Comparison of ENCODE assay signal across 16 mouse cellular contexts in genomic region chr2:132717537-132717912, GRCm38 (mm10). TPM values are rescaled to one million over a fixed set of nuclear protein-coding genes. Genes with fewer than 3 reads are reported as not detected.
DNase-seq lines count a peak whose midpoint lies in the region; ATAC-seq and TF ChIP-seq lines count a peak whose summit lies in the region.
"Had no signal": no experiment of that assay in that cellular context is flagged by ENCODE, and none has a peak within 500 bp of the region (broad histone marks: within the 10 kb centered on the region; RNA-seq: fewer than 3 reads in every experiment).

No protein-coding gene starts in this region.

- no peak overlapping the region for H3K4me3 ChIP-seq in left cerebral cortex, adult 2 months
- H3K4me3 ChIP-seq in kidney, embryonic 16.5 days (ENCODE audit: low read length), result no peak overlapping the region
- H3K4me3 ChIP-seq: embryonic facial prominence, embryonic 12.5 days; forebrain, embryonic 15.5 days; heart, embryonic 13.5 days; hindbrain, embryonic 15.5 days had no signal

- H3K4me1 ChIP-seq in kidney, embryonic 16.5 days (ENCODE audit: insufficient read depth, low read length), result peaks cover 4% of the 10 kb centered on the region; the same call in 1 of the 2 replicates
- H3K4me1 ChIP-seq: embryonic facial prominence, embryonic 12.5 days had no signal

- no peak for ATAC-seq in cerebellum, adult (ENCODE audit: insufficient number of reproducible peaks, low FRiP score, low TSS enrichment)
- no peak for ATAC-seq in kidney, embryonic 16.5 days (ENCODE audit: low FRiP score, low TSS enrichment)
- ATAC-seq: forebrain, embryonic 15.5 days; intestine, embryonic 16.5 days had no signal

- 92% methylated on average over 5 of the region's 5 CpGs for WGBS in kidney, embryonic 16.5 days

- H3K9ac ChIP-seq in kidney, embryonic 16.5 days (replicated peaks; ENCODE audit: low read length), result no peak overlapping the region
- H3K9ac ChIP-seq: embryonic facial prominence, embryonic 12.5 days; forebrain, embryonic 15.5 days; heart, embryonic 13.5 days; hindbrain, embryonic 15.5 days had no signal

- no peaks in the 10 kb centered on the region for H3K27me3 ChIP-seq in kidney, embryonic 16.5 days (ENCODE audit: insufficient read depth, low read length)
- H3K27me3 ChIP-seq: embryonic facial prominence, embryonic 12.5 days; forebrain, embryonic 15.5 days; heart, embryonic 13.5 days; hindbrain, embryonic 15.5 days had no signal

- peak; percentile 42 to 47 for DNase-seq in cerebellum, adult 18-20 months
- peak; percentile 65 for DNase-seq in cerebellum, adult 9-11 months
- DNase-seq in cerebellum, postnatal 10 days, result no peak
- no peak for DNase-seq in left cerebral cortex, adult 2 months (ENCODE audit: extremely low spot score in 1 of 2, low spot score in 2 of 2)
- no peak for DNase-seq in left cerebral cortex, postnatal 4 days
- DNase-seq in brain, adult 2 months (ENCODE audit: low read depth, low spot score), result peak; percentile 91
- DNase-seq: adrenal gland, postnatal 10 days; gastrocnemius, postnatal 14 days; heart, postnatal 36 days had no signal

- intact Hi-C loops in left cerebral cortex, adult 2 months (cut with DNase I), result loop anchor here (2.0 to 5.0 kb wide), 2 partner anchors 40 to 203 kb away; no protein-coding TSS in a partner anchor
- intact Hi-C loops in left cerebral cortex, postnatal 4 days (cut with DNase I), result loop anchor here (10.0 kb wide), 1 partner anchor 67 kb away; the partner anchor contains the start of gene Chgb

- no peak; the same call in none of the 2 replicates for TF ChIP-seq CTCF in left cerebral cortex, adult 2 months (IDR thresholded peaks at IDR 0.05)

- H3K36me3 ChIP-seq in kidney, embryonic 16.5 days (ENCODE audit: insufficient read depth, low read length), result no peaks in the 10 kb centered on the region
- H3K36me3 ChIP-seq: embryonic facial prominence, embryonic 12.5 days; forebrain, embryonic 15.5 days; heart, embryonic 13.5 days; hindbrain, embryonic 15.5 days had no signal

- H3K27ac ChIP-seq in left cerebral cortex, adult 2 months, result peak overlapping the region; percentile 79
- no peak overlapping the region for H3K27ac ChIP-seq in kidney, embryonic 16.5 days (ENCODE audit: low read length)
- H3K27ac ChIP-seq: embryonic facial prominence, embryonic 12.5 days; forebrain, embryonic 15.5 days; heart, embryonic 13.5 days; hindbrain, embryonic 15.5 days had no signal

- no peak overlapping the region for H3K4me2 ChIP-seq in kidney, embryonic 16.5 days (replicated peaks; ENCODE audit: low read depth, low read length)
- H3K4me2 ChIP-seq: embryonic facial prominence, embryonic 12.5 days; forebrain, embryonic 15.5 days; heart, embryonic 13.5 days; hindbrain, embryonic 15.5 days had no signal

- H3K9me3 ChIP-seq in kidney, embryonic 16.5 days (ENCODE audit: low read length), result no peaks in the 10 kb centered on the region
- H3K9me3 ChIP-seq: embryonic facial prominence, embryonic 12.5 days; forebrain, embryonic 15.5 days; heart, embryonic 13.5 days; hindbrain, embryonic 15.5 days had no signal

RNA-seq across cellular contexts. Expression of gene Shld1, which starts 30.8 kb away (rescaled TPM):
- 10 to 100 TPM in 1 of 2 experiments, 1 to 10 TPM in 1; 9.6 to 10.7 TPM for total RNA-seq in left cerebral cortex, adult 2 months (2021)
- total RNA-seq in left cerebral cortex, postnatal 4 days (2021), result 1 to 10 TPM; 8.1 to 9.8 TPM
- polyA plus RNA-seq in kidney, embryonic 16.5 days (2015; fragmentation: Nextera tagmentation; extraction: Ambion mirVana), result 13.0 and 14.5 TPM in 2 replicates

Comparison
In these comparisons a context has a peak if more than half of its experiments do, and no peak if none do; other contexts are left out.
1. DNase-seq: peak in cerebellum, adult 18-20 months (2 of 2), cerebellum, adult 9-11 months (single experiment) and brain, adult 2 months (single experiment); none in cerebellum, postnatal 10 days (0 of 2), left cerebral cortex, adult 2 months (0 of 2) and left cerebral cortex, postnatal 4 days (single experiment).